27 mouse cellular contexts compared by ENCODE assay signal in the genomic region with DNA sequence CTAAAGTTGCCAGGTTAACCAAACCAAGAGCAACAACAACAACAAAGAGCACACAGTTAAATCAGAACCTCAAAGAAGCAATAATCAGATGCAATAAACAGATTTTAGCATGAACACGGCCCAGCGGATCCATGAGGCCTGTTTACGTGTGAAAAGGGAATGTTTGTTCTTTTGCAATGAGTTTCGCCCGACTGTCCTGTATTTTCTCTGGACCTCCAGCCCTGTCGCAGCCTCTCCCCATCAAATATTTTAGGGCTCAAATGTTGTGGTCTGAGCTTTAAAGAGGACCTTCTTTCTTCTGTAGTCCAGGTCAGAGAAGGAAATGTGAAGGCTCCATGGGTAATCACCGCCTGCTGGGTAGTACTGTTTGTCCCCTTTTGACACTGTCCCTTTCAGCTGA.
"Had no signal": no experiment of that assay in that cellular context is flagged by ENCODE, and none has a peak within 500 bp of the region (broad histone marks: within the 10 kb centered on the region; RNA-seq: fewer than 3 reads in every experiment).

No protein-coding gene starts in this region.

- H3K27me3 ChIP-seq: embryonic facial prominence, embryonic 12.5 days; embryonic facial prominence, embryonic 13.5 days; embryonic facial prominence, embryonic 15.5 days; forebrain, embryonic 12.5 days; forebrain, embryonic 13.5 days; forebrain, embryonic 15.5 days had no signal

- H3K27ac ChIP-seq: embryonic facial prominence, embryonic 10.5 days; embryonic facial prominence, embryonic 12.5 days; embryonic facial prominence, embryonic 13.5 days; embryonic facial prominence, embryonic 15.5 days; forebrain, embryonic 10.5 days; forebrain, embryonic 12.5 days; forebrain, embryonic 13.5 days; forebrain, embryonic 15.5 days; gastrocnemius, adult 2 months; heart, adult 2 months had no signal

- H3K4me1 ChIP-seq: embryonic facial prominence, embryonic 10.5 days; embryonic facial prominence, embryonic 12.5 days; embryonic facial prominence, embryonic 15.5 days; forebrain, embryonic 10.5 days; forebrain, embryonic 12.5 days; forebrain, embryonic 13.5 days; forebrain, embryonic 15.5 days had no signal

- DNase-seq: cerebellum, adult 2 months; cerebellum, adult 8-10 months; cerebellum, adult 9-10 months; cerebellum, adult 9-11 months; cerebellum, postnatal 10 days; cerebellum, postnatal 14 days; cerebellum, postnatal 25 days; cerebellum, postnatal 36 days; embryo, embryonic 11 days; forebrain, postnatal 0 days; gastrocnemius, adult 2 months; gastrocnemius, postnatal 10 days; gastrocnemius, postnatal 14 days; gastrocnemius, postnatal 25 days; gastrocnemius, postnatal 36 days; heart, adult 2 months had no signal

- H3K36me3 ChIP-seq: embryonic facial prominence, embryonic 10.5 days; embryonic facial prominence, embryonic 12.5 days; embryonic facial prominence, embryonic 13.5 days; embryonic facial prominence, embryonic 15.5 days; forebrain, embryonic 10.5 days; forebrain, embryonic 12.5 days; forebrain, embryonic 15.5 days had no signal

- H3K9ac ChIP-seq: embryonic facial prominence, embryonic 12.5 days; embryonic facial prominence, embryonic 13.5 days; embryonic facial prominence, embryonic 15.5 days; forebrain, embryonic 12.5 days; forebrain, embryonic 13.5 days; forebrain, embryonic 15.5 days; forebrain, postnatal 0 days had no signal

- H3K9me3 ChIP-seq: embryonic facial prominence, embryonic 10.5 days; embryonic facial prominence, embryonic 12.5 days; embryonic facial prominence, embryonic 13.5 days; embryonic facial prominence, embryonic 15.5 days; forebrain, embryonic 10.5 days; forebrain, embryonic 12.5 days; forebrain, embryonic 13.5 days; forebrain, embryonic 15.5 days had no signal

- H3K4me2 ChIP-seq: embryonic facial prominence, embryonic 12.5 days; embryonic facial prominence, embryonic 13.5 days; embryonic facial prominence, embryonic 15.5 days; forebrain, embryonic 12.5 days; forebrain, embryonic 13.5 days; forebrain, embryonic 15.5 days had no signal

- ATAC-seq: forebrain, embryonic 13.5 days; forebrain, embryonic 14.5 days; forebrain, embryonic 15.5 days; forebrain, embryonic 16.5 days; forebrain, postnatal 0 days had no signal

- H3K4me3 ChIP-seq: embryonic facial prominence, embryonic 10.5 days; embryonic facial prominence, embryonic 12.5 days; embryonic facial prominence, embryonic 13.5 days; embryonic facial prominence, embryonic 15.5 days; erythroblast, embryonic 14.5 days; forebrain, embryonic 10.5 days; forebrain, embryonic 12.5 days; forebrain, embryonic 13.5 days; forebrain, embryonic 15.5 days; gastrocnemius, adult 2 months; heart, adult 2 months had no signal
